Mouse (Mus musculus): ENCODE measurements around the gene Nckap5. TPM values are rescaled to one million over a fixed set of nuclear protein-coding genes. Genes with fewer than 3 reads are reported as not detected.

Nckap5 gene
- polyA plus RNA-seq, 2 experiments: 0.31 to 1.3 TPM

GRCm38 (mm10) chr1:126658731-126659130 is 171.9 kb downstream of the Nckap5 start:
- Histone ChIP-seq H3K4me3 (ENCODE audit: insufficient read depth in 1 of 2, low read depth in 2 of 2, low read length in 2 of 2) (no peak overlapping the region), H3K9me3 (ENCODE audit: control insufficient read depth, low read length) (no peaks in the 10 kb centered on the region), H3K36me3 (replicated peaks; ENCODE audit: control insufficient read depth, insufficient read depth, low read depth) (no peaks in the 10 kb centered on the region), H3K4me2 (ENCODE audit: low read depth) (no peak overlapping the region), H3K27me3 (ENCODE audit: control insufficient read depth, insufficient read depth, low read length) (no peaks in the 10 kb centered on the region), H3K4me1 (replicated peaks; ENCODE audit: control insufficient read depth in 2 of 2, insufficient read depth in 2 of 2, low read length in 1 of 2) (no peaks in the 10 kb centered on the region), H3K27ac (no peak overlapping the region), H3K9ac (replicated peaks) (no peak overlapping the region)
- TF ChIP-seq EP300 (IDR thresholded peaks at IDR 0.05; ENCODE audit: low read depth) (no peak), CTCF (IDR thresholded peaks at IDR 0.05; ENCODE audit: low read depth) (no peak)
- ATAC-seq (ENCODE audit: insufficient read depth) (no peak), DNase-seq (ENCODE audit: low read depth in 3 of 3, low spot score in 3 of 3) (no peak)
- 75% methylated on average over 11 of the region's 11 CpGs for WGBS (ENCODE audit: insufficient replicate concordance)

- Histone ChIP-seq H3K4me3 (ENCODE audit: insufficient read depth in 1 of 2, low read depth in 2 of 2, low read length in 2 of 2) (no peak overlapping the region), H3K4me1 (replicated peaks; ENCODE audit: control insufficient read depth in 2 of 2, insufficient read depth in 2 of 2, low read length in 1 of 2) (peaks cover 0 to 12% of the 10 kb centered on the region in 2 experiments), H3K9ac (replicated peaks) (no peak overlapping the region), H3K9me3 (ENCODE audit: control insufficient read depth, low read length) (no peaks in the 10 kb centered on the region), H3K27me3 (ENCODE audit: control insufficient read depth, insufficient read depth, low read length) (no peaks in the 10 kb centered on the region), H3K36me3 (replicated peaks; ENCODE audit: control insufficient read depth, insufficient read depth, low read depth) (no peaks in the 10 kb centered on the region), H3K27ac (no peak overlapping the region), H3K4me2 (ENCODE audit: low read depth) (no peak overlapping the region)
- ATAC-seq (ENCODE audit: insufficient read depth) (no peak), DNase-seq (ENCODE audit: low read depth in 3 of 3, low spot score in 3 of 3) (no peak)
- WGBS (ENCODE audit: insufficient replicate concordance): 60% methylated on average over 2 of the region's 2 CpGs
- TF ChIP-seq EP300 (IDR thresholded peaks at IDR 0.05; ENCODE audit: low read depth) (no peak), CTCF (IDR thresholded peaks at IDR 0.05; ENCODE audit: low read depth) (no peak)
Observed at GRCm38 (mm10) chr1:126656246-126656645, 174.4 kb downstream of the Nckap5 start.

- Histone ChIP-seq H3K9ac (replicated peaks) (no peak overlapping the region), H3K27ac (no peak overlapping the region), H3K4me3 (ENCODE audit: insufficient read depth in 1 of 2, low read depth in 2 of 2, low read length in 2 of 2) (no peak overlapping the region), H3K27me3 (ENCODE audit: control insufficient read depth, insufficient read depth, low read length) (no peaks in the 10 kb centered on the region), H3K4me1 (replicated peaks; ENCODE audit: control insufficient read depth in 2 of 2, insufficient read depth in 2 of 2, low read length in 1 of 2) (peaks cover 12 to 26% of the 10 kb centered on the region in 2 experiments), H3K4me2 (ENCODE audit: low read depth) (no peak overlapping the region), H3K9me3 (ENCODE audit: control insufficient read depth, low read length) (no peaks in the 10 kb centered on the region), H3K36me3 (replicated peaks; ENCODE audit: control insufficient read depth, insufficient read depth, low read depth) (no peaks in the 10 kb centered on the region)
- ATAC-seq (ENCODE audit: insufficient read depth): peak; percentile 71
- 40% methylated on average over 2 of the region's 2 CpGs for WGBS (ENCODE audit: insufficient replicate concordance)
- peak in 1 of 3 experiments; percentile 10 for DNase-seq (ENCODE audit: low read depth in 3 of 3, low spot score in 3 of 3)
- TF ChIP-seq CTCF (IDR thresholded peaks at IDR 0.05; ENCODE audit: low read depth) (no peak), EP300 (IDR thresholded peaks at IDR 0.05; ENCODE audit: low read depth) (peak; percentile 57)
Observed at GRCm38 (mm10) chr1:126652085-126652484, 178.5 kb downstream of the Nckap5 start.

GRCm38 (mm10) chr1:126650806-126651205 is 179.8 kb downstream of the Nckap5 start:
- H3K27ac ChIP-seq: no peak overlapping the region
- no peaks in the 10 kb centered on the region for H3K9me3 ChIP-seq (ENCODE audit: control insufficient read depth, low read length)
- H3K27me3 ChIP-seq (ENCODE audit: control insufficient read depth, insufficient read depth, low read length): no peaks in the 10 kb centered on the region
- 10% methylated on average over 5 of the region's 5 CpGs for WGBS (ENCODE audit: insufficient replicate concordance)
- DNase-seq (ENCODE audit: low read depth in 3 of 3, low spot score in 3 of 3) (peak; percentile 59 to 69 (median 69)), ATAC-seq (ENCODE audit: insufficient read depth) (peak; percentile 89)
- no peaks in the 10 kb centered on the region for H3K36me3 ChIP-seq (replicated peaks; ENCODE audit: control insufficient read depth, insufficient read depth, low read depth)
- H3K4me1 ChIP-seq (replicated peaks; ENCODE audit: control insufficient read depth in 2 of 2, insufficient read depth in 2 of 2, low read length in 1 of 2): peaks cover 12 to 26% of the 10 kb centered on the region in 2 experiments
- no peak overlapping the region for H3K9ac ChIP-seq (replicated peaks)
- no peak overlapping the region for H3K4me3 ChIP-seq (ENCODE audit: insufficient read depth in 1 of 2, low read depth in 2 of 2, low read length in 2 of 2)
- peak overlapping the region; percentile 51 for H3K4me2 ChIP-seq (ENCODE audit: low read depth)
- TF ChIP-seq CTCF (IDR thresholded peaks at IDR 0.05; ENCODE audit: low read depth) (no peak), EP300 (IDR thresholded peaks at IDR 0.05; ENCODE audit: low read depth) (peak; percentile 78)

GRCm38 (mm10) chr1:126642751-126643150 is 187.8 kb downstream of the Nckap5 start:
- Histone ChIP-seq H3K36me3 (replicated peaks; ENCODE audit: control insufficient read depth, insufficient read depth, low read depth) (no peaks in the 10 kb centered on the region), H3K9me3 (ENCODE audit: control insufficient read depth, low read length) (no peaks in the 10 kb centered on the region), H3K27me3 (ENCODE audit: control insufficient read depth, insufficient read depth, low read length) (no peaks in the 10 kb centered on the region), H3K4me1 (replicated peaks; ENCODE audit: control insufficient read depth in 2 of 2, insufficient read depth in 2 of 2, low read length in 1 of 2) (no peaks in the 10 kb centered on the region), H3K9ac (replicated peaks) (no peak overlapping the region), H3K4me2 (ENCODE audit: low read depth) (no peak overlapping the region), H3K27ac (no peak overlapping the region), H3K4me3 (ENCODE audit: insufficient read depth in 1 of 2, low read depth in 2 of 2, low read length in 2 of 2) (no peak overlapping the region)
- DNase-seq (ENCODE audit: low read depth in 3 of 3, low spot score in 3 of 3) (no peak), ATAC-seq (ENCODE audit: insufficient read depth) (no peak)
- TF ChIP-seq EP300 (IDR thresholded peaks at IDR 0.05; ENCODE audit: low read depth) (no peak), CTCF (IDR thresholded peaks at IDR 0.05; ENCODE audit: low read depth) (no peak)
- 71% methylated on average over 5 of the region's 5 CpGs for WGBS (ENCODE audit: insufficient replicate concordance)

Measured in liver, embryonic 14.5 days (tissue).